Mouse (Mus musculus): ENCODE measurements around the gene Rbm28. TPM values are rescaled to one million over a fixed set of nuclear protein-coding genes. Genes with fewer than 3 reads are reported as not detected.
"Not testable (repeated sequence)": the region's sequence is repeated elsewhere in the genome, so short reads cannot be mapped to it uniquely, and the experiment has no call there.

Gene Rbm28
- total RNA-seq, 2 experiments from 2014 or later: 71.0 to 81.2 TPM

GRCm38 (mm10) chr6:29195846-29196698 lies 31.3 kb upstream of the Rbm28 start:
- ATAC-seq (replicated peaks; ENCODE audit: low FRiP score, low TSS enrichment, poor library complexity, severe bottlenecking): peak; percentile 39

- ATAC-seq (replicated peaks; ENCODE audit: low FRiP score, low TSS enrichment, poor library complexity, severe bottlenecking): no peak
Observed at GRCm38 (mm10) chr6:29195146-29195545, 30.3 kb upstream of the Rbm28 start.

- peak; percentile 63 for ATAC-seq (replicated peaks; ENCODE audit: low FRiP score, low TSS enrichment, poor library complexity, severe bottlenecking)
Observed at GRCm38 (mm10) chr6:29193961-29194750, 29.4 kb upstream of the Rbm28 start.

DNA sequence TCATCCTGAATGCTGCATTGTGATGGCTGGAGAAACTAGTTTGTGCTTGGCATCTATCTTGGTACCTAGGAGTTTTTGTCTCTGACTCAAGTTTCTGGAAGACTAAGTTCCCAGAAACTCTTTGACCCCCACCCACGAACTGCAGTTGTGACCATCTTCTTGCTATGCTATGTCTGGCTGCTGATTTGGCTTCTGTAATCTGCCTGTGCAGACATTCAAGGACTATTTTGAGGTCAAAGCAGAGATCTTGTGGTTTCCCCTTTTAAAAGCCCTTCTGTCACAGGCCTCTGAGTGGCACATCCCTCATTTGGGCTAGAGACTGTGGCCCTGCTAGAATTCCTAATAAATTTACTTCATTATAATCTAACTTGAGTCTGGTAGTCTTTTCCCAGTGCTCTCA lies 23.1 kb upstream of the Rbm28 start:
- no peak for ATAC-seq (replicated peaks; ENCODE audit: low FRiP score, low TSS enrichment, poor library complexity, severe bottlenecking)

- ATAC-seq (replicated peaks; ENCODE audit: low FRiP score, low TSS enrichment, poor library complexity, severe bottlenecking): no peak
Observed at GRCm38 (mm10) chr6:29179843-29180242, 15.0 kb upstream of the Rbm28 start.

DNA sequence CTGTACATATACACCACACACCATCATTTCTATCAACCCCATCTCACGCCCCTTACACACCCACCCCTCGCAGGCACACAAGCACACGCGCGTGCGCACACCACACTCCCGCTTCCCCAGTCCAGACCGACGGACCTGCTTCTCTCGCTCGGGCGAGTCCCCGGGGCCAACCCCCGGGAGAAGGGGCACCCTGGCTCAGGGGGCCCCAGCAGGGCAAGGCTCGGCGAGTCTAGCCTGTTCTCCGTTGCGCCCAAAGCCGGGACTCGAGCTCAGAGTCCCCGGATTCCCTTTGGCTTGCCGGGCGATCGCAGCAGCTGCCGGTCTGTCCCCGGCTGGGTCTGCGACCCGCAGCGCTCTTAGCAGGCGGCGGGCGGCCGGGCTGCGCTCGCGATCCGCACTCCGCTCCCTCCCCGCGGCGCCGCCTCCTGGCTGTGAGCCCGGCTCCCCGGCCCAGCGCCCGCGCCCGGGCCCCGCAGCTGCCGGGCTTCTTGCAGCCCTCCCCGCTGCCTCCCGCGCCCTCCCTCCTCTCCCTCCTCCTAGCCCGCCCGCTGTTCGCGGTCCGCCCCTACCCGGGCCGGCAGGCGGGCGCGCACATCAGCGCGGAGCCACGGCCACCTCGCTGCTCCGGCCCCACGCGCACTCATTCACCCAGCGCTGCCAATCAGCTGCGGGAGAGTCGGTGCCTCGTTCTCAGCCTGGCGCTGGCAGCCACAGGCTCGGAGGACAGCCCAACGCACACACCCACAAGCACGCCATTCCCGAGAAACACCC lies 14.3 kb upstream of the Rbm28 start, which contains the start of gene Prrt4:
Gene Prrt4, minus strand, starts transcription at position 697 of the 771 bp plus-strand sequence.
- 0 out of 2 replicates have a peak, but pooled peaks have one; percentile 10 for ATAC-seq (replicated peaks; ENCODE audit: low FRiP score, low TSS enrichment, poor library complexity, severe bottlenecking)

- peak; percentile 8; the same call in 1 of the 2 replicates for ATAC-seq (replicated peaks; ENCODE audit: low FRiP score, low TSS enrichment, poor library complexity, severe bottlenecking)
Observed at GRCm38 (mm10) chr6:29177901-29178879, 13.4 kb upstream of the Rbm28 start.

- ATAC-seq (replicated peaks; ENCODE audit: low FRiP score, low TSS enrichment, poor library complexity, severe bottlenecking): no peak
Observed at GRCm38 (mm10) chr6:29175113-29175512, 10.3 kb upstream of the Rbm28 start.

GRCm38 (mm10) chr6:29174368-29174767 lies 9.6 kb upstream of the Rbm28 start:
- ATAC-seq (replicated peaks; ENCODE audit: low FRiP score, low TSS enrichment, poor library complexity, severe bottlenecking): no peak

DNA sequence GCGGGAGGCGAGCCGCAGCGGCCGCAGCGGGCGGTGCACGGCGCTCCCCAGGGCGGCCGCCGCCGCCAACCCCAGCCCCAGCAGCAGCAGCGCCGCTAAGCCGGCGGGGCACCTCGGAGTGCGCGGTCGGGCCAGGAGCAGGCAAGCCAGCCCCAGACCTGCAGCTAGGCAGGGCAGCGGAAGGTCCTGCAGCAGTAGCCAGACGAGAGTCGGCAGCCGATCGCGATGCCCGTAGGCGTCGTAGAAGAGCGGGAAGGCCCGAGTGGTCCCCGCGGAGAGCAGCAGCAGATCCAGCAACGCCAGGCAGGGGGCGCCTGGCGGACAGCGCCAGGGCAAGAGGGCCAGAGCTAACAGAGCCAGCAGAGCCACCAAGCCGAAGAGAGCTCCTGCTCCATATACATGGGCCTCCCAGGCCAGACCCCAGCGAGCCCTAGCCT lies 6.2 kb upstream of the Rbm28 start:
- peak; percentile 87 for ATAC-seq (replicated peaks; ENCODE audit: low FRiP score, low TSS enrichment, poor library complexity, severe bottlenecking)

DNA sequence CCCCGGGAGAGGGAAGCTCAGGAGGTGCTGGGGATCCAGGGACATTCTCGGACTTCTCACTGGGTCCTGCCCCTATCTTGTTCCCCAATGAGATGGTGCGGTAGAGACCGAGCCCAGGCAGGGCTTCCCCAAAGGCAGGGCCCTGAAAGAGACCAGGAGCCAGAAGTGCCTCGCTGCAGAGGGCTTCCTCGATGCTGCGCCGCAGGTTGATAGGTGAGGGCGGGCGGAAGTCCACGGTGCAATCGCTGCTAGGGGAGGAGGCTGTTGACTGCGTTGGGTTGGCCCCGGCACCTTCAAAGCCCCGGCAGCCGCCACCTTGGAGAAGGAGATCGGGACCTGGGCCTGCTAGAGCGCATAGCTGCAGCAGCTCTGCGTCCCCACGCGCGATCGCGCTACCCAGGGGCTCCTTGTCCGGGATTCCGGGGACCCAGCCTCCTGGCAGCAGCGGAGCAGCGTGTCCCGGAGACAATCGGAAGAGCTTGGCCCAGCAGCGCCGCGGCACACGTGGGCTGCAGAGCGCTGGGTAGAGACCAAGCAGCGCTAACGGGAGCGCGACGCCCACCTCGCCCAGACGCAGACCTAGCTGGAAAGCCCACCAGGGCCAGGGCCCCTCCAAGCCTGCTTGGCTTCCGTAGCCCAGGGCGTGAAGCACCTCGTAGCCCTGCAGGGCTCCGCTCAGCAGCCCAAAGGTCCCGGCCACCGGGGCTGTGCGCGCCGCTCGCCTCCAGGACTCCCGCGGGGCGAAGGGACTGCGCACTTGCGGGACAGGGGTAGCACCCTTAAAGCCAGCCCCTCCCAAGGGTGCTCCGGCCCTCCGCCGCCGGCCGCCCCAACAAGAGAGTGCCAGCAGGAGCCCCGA lies 5.5 kb upstream of the Rbm28 start:
- ATAC-seq (replicated peaks; ENCODE audit: low FRiP score, low TSS enrichment, poor library complexity, severe bottlenecking): 0 out of 2 replicates have a peak, but pooled peaks have one; percentile 20

DNA sequence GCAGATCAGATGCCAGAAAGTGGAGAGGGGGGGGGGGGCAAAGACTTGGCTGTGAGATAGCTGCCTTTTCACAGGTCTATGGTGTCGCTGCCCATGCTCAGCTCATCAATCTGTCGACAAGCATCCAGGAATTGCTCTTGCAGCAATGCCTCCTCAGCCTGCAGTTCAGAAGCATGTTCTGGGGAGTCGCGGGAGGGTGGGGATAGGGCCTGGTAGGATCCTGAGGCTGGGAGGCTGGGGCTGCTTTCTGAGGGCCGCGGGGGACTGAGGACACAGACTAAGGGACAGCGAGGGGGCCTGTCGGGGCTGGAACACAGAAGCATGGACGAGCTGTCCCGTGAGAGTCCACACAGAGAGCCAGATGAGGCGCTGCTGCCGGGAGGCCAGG lies 4.9 kb upstream of the Rbm28 start:
- ATAC-seq (replicated peaks; ENCODE audit: low FRiP score, low TSS enrichment, poor library complexity, severe bottlenecking): 0 out of 2 replicates have a peak, but pooled peaks have one; percentile 1

GRCm38 (mm10) chr6:29168871-29169270 lies 4.1 kb upstream of the Rbm28 start:
- no peak for ATAC-seq (replicated peaks; ENCODE audit: low FRiP score, low TSS enrichment, poor library complexity, severe bottlenecking)

GRCm38 (mm10) chr6:29166196-29166595 lies 1.4 kb upstream of the Rbm28 start:
- no peak; the same call in 1 of the 2 replicates for ATAC-seq (replicated peaks; ENCODE audit: low FRiP score, low TSS enrichment, poor library complexity, severe bottlenecking)

- ATAC-seq (replicated peaks; ENCODE audit: low FRiP score, low TSS enrichment, poor library complexity, severe bottlenecking): not testable (repeated sequence)
Observed at GRCm38 (mm10) chr6:29161291-29161690, 3.5 kb downstream of the Rbm28 start.

DNA sequence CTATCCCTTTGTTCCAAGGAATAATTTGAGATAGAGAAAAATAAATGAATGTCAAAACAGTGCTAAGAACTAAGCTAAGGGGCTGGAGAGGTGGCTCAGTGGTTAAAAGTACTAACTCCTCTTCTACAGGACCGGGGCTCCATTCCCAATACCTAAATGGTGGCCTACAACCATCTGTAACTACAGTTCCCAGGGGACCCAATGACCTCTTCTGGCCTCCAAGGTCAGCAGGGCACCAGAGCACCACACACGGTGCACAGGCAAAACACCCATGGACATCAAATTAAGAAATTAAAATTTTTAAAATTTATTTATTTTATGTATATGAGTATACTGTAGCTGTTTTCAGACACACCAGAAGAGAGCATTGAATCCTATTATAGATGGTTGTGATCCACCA lies 4.0 kb downstream of the Rbm28 start:
- no peak for ATAC-seq (replicated peaks; ENCODE audit: low FRiP score, low TSS enrichment, poor library complexity, severe bottlenecking)

GRCm38 (mm10) chr6:29156326-29156725 lies 8.5 kb downstream of the Rbm28 start:
- ATAC-seq (replicated peaks; ENCODE audit: low FRiP score, low TSS enrichment, poor library complexity, severe bottlenecking): no peak
